Mouse (Mus musculus) myocyte (in vitro differentiated cells): ENCODE data around the gene Ankrd23. TPM values are rescaled to one million over a fixed set of nuclear protein-coding genes. Genes with fewer than 3 reads are reported as not detected.

ENCODE experiments used
- H3K27me3 ChIP-seq: one replicate; pipeline ENCODE4 v1.6.1; 2011; ENCODE audit not compliant: control insufficient read depth, insufficient read depth, insufficient read length
- H3K36me3 ChIP-seq: one replicate; pipeline ENCODE4 v1.6.1; 2011; ENCODE audit not compliant: control insufficient read depth, insufficient read depth
- H3K4me2 ChIP-seq: one replicate; pipeline ENCODE4 v1.6.1; 2011; ENCODE audit warnings: low read depth, control low read depth
- H3K4me3 ChIP-seq: one replicate; pipeline ENCODE4 v1.5.1; 2011; ENCODE audit warnings: mild to moderate bottlenecking, control low read depth, moderate library complexity
- H3K79me2 ChIP-seq: one replicate; pipeline ENCODE4 v1.6.1; 2011; ENCODE audit not compliant: control insufficient read depth, insufficient read depth
- H3ac ChIP-seq: one replicate; pipeline ENCODE4 v1.6.1; 2011; ENCODE audit not compliant: control insufficient read depth, insufficient read length
- CEBPB ChIP-seq: IDR thresholded peaks from 2 replicates; pipeline ENCODE4 v1.6.1; 2011; ENCODE audit warnings: mild to moderate bottlenecking, moderate library complexity; ENCODE audit not compliant: poor library complexity, insufficient read depth, severe bottlenecking
- E2F4 ChIP-seq: IDR thresholded peaks from one replicate; pipeline ENCODE4 v1.6.1; 2011; ENCODE audit warnings: mild to moderate bottlenecking, control low read depth, moderate library complexity; ENCODE audit not compliant: insufficient read depth
- MAX ChIP-seq: IDR thresholded peaks from one replicate; pipeline ENCODE4 v1.6.1; 2011; ENCODE audit warnings: low read depth, mild to moderate bottlenecking, control low read depth
- MYOD1 ChIP-seq, 3 experiments: IDR thresholded peaks; one replicate each; pipeline ENCODE4 v1.6.1; 2011; ENCODE audit warnings: control low read depth in 2 of 3, low read depth in 2 of 3, mild to moderate bottlenecking in 2 of 3, moderate library complexity in 1 of 3; ENCODE audit not compliant: insufficient read length in 2 of 3, control insufficient read depth in 1 of 3
- MYOG ChIP-seq, 3 experiments: IDR thresholded peaks; one replicate each; pipeline ENCODE4 v1.6.1; 2011; ENCODE audit warnings: control low read depth in 2 of 3, low read depth in 2 of 3, mild to moderate bottlenecking in 2 of 3; ENCODE audit not compliant: insufficient read length in 2 of 3, control insufficient read depth in 1 of 3, insufficient read depth in 1 of 3
- POLR2A ChIP-seq: IDR thresholded peaks from one replicate; pipeline ENCODE4 v1.6.1; 2011; ENCODE audit warnings: low read depth, mild to moderate bottlenecking, control low read depth, moderate library complexity; ENCODE audit not compliant: insufficient read length
- POLR2AphosphoS2 ChIP-seq: IDR thresholded peaks from one replicate; pipeline ENCODE4 v1.6.1; 2011; ENCODE audit warnings: low read depth, control low read depth; ENCODE audit not compliant: insufficient read length
- REST ChIP-seq: IDR thresholded peaks from one replicate; pipeline ENCODE4 v1.6.1; 2011; ENCODE audit warnings: mild to moderate bottlenecking, control low read depth, moderate library complexity; ENCODE audit not compliant: insufficient read depth, insufficient read length
- SRF ChIP-seq: IDR thresholded peaks from one replicate; pipeline ENCODE4 v1.6.1; 2011; ENCODE audit warnings: low read depth; ENCODE audit not compliant: control insufficient read depth, insufficient read length
- TCF12 ChIP-seq: IDR thresholded peaks from one replicate; pipeline ENCODE4 v1.6.1; 2011; ENCODE audit warnings: mild to moderate bottlenecking, control low read depth; ENCODE audit not compliant: poor library complexity, insufficient read depth, severe bottlenecking
- TCF3 ChIP-seq: IDR thresholded peaks from one replicate; pipeline ENCODE4 v1.6.1; 2011; ENCODE audit warnings: low read depth, control low read depth; ENCODE audit not compliant: insufficient read length
- USF1 ChIP-seq: IDR thresholded peaks from one replicate; pipeline ENCODE4 v1.6.1; 2011; ENCODE audit warnings: low read depth, mild to moderate bottlenecking, control low read depth, moderate library complexity
- polyA plus RNA-seq: library from polyadenylated mRNA; unstranded; fragments of >200 nt; fragmentation: generic; extraction: Trizol; gene quantifications from one replicate; pipeline ENCODE4 v1.2.1, GENCODE M21; 2012; ENCODE audit warnings: missing spikeins

The Ankrd23 gene
- polyA plus RNA-seq, 1 experiment, result 78.6 TPM

DNA sequence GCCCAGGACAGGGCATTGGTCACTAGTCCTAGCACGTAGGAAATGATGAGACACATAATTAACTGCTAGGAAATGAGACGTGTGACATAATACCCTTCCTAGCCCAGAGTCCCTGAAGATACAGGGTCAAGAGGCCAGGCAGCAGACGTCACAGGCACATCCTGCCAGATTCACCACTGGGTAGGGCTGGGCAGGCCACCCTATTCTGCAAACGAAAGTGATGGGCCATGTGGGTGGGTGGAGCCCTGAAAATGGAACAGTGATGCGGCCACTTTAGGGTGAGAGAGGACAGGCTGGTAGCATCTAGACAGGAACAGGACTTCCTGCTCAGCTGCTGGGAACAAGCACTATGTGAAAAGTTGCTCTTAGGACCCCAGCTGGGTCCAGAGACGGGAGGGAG, 34.9 kb upstream of the Ankrd23 start:
- no peaks in the 10 kb centered on the region for H3K79me2 ChIP-seq
- H3K4me3 ChIP-seq, result no peak overlapping the region
- H3K27me3 ChIP-seq, result no peaks in the 10 kb centered on the region
- TF ChIP-seq MYOD1 (IDR thresholded peaks at IDR 0.05; ENCODE audit: control insufficient read depth in 1 of 3, insufficient read length in 2 of 3, low read depth in 2 of 3), result no peak
- no peak for TF ChIP-seq CEBPB
- TF ChIP-seq MYOG (IDR thresholded peaks at IDR 0.05; ENCODE audit: control insufficient read depth in 1 of 3, insufficient read depth in 1 of 3, insufficient read length in 2 of 3, low read depth in 2 of 3), result peak in 1 of 3 experiments; percentile 25
- TF ChIP-seq TCF3, result no peak
- no peak for TF ChIP-seq E2F4
- TF ChIP-seq REST, result no peak
- no peak for TF ChIP-seq MAX
- TF ChIP-seq POLR2A, result no peak
- TF ChIP-seq POLR2AphosphoS2, result peak; percentile 25
- no peak for TF ChIP-seq USF1
- no peak for TF ChIP-seq SRF
- no peak for TF ChIP-seq TCF12
- peak overlapping the region; percentile 42 for H3K4me2 ChIP-seq
- H3ac ChIP-seq, result no peak overlapping the region
- H3K36me3 ChIP-seq, result no peaks in the 10 kb centered on the region

DNA sequence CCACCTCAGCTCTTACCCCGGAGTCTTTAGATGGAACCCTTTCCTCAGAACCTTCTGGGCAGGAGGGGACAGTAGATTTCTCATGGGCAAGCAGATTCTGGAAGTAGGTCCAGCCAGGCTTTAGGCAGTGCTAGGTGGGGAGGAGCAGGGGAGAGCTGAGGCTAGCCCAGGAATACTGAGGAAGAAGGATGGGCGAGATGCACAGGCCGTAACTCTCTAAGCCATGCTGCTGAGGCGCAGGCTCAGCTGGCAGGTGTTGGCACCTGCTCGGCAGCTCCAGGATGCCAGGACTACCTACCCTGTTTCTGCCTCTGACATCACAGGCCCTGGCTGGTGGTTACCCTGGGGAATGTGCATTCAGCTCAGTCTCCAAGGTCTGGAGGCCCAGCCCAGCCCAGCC, 33.6 kb upstream of the Ankrd23 start:
- no peak overlapping the region for H3ac ChIP-seq
- H3K79me2 ChIP-seq, result no peaks in the 10 kb centered on the region
- H3K4me2 ChIP-seq, result no peak overlapping the region
- no peaks in the 10 kb centered on the region for H3K36me3 ChIP-seq
- TF ChIP-seq MYOG (IDR thresholded peaks at IDR 0.05; ENCODE audit: control insufficient read depth in 1 of 3, insufficient read depth in 1 of 3, insufficient read length in 2 of 3, low read depth in 2 of 3) (peak in 1 of 3 experiments; percentile 20), MYOD1 (IDR thresholded peaks at IDR 0.05; ENCODE audit: control insufficient read depth in 1 of 3, insufficient read length in 2 of 3, low read depth in 2 of 3) (peak in 1 of 3 experiments; percentile 24), USF1 (no peak)
- no peak overlapping the region for H3K4me3 ChIP-seq
- no peaks in the 10 kb centered on the region for H3K27me3 ChIP-seq

DNA sequence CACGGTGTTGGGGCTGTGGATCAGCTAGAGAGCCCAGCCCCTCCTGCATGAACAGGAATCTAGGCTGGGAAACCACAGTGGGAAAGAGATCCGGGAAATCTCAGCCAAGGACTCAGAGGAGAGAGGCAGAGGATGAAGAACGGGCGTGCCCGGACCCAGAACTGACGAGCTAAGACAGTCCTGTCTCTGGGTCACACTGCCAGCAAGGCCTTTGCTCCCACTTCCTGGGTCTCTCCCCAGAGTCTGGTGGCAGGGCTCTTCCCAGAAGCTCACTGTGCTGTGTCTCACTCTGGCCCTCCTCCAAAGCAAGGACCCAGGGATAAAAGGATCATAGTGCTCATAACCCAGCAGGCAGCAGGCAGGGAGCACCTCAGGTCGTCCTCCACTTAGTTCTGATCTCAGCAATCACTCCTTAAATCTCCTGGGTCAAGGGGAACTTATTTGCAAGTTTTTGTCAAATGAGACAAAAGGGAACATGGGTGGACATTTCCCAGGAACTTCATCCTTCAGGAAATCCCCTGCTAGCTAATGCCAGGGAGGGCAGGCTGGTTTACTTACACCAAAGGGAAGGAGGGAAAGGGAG, 33.1 kb upstream of the Ankrd23 start:
- H3K36me3 ChIP-seq, result no peaks in the 10 kb centered on the region
- no peaks in the 10 kb centered on the region for H3K27me3 ChIP-seq
- peak overlapping the region; percentile 34 for H3K4me2 ChIP-seq
- TF ChIP-seq TCF12 (no peak), POLR2AphosphoS2 (peak; percentile 12), POLR2A (peak; percentile 29)
- H3ac ChIP-seq, result no peak overlapping the region
- H3K4me3 ChIP-seq, result no peak overlapping the region
- H3K79me2 ChIP-seq, result no peaks in the 10 kb centered on the region

DNA sequence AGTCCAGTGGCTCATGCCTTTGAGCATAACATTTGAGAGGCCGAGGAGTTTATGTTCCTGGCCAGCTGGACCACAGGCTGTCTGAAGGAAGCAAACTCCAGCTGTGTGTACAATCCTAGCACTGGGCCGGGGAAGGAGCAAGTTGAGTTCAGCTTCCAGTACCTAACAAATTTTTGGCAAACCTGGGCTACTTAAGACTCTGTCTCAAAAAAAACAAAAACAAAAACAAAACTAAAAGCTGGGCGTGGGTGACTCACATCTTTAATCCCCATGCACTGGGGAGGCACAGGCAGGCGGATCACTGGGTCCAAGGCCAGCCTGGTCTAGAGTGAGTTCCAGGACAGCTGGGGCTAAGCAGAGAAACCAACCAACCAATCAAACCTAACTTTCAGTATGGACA, 32.1 kb upstream of the Ankrd23 start:
- Histone ChIP-seq H3K79me2 (no peaks in the 10 kb centered on the region), H3K27me3 (no peaks in the 10 kb centered on the region), H3K36me3 (no peaks in the 10 kb centered on the region), H3K4me2 (peak overlapping the region; percentile 22), H3ac (no peak overlapping the region), H3K4me3 (no peak overlapping the region)
- TF ChIP-seq SRF (no peak), REST (no peak), MAX (no peak), MYOG (IDR thresholded peaks at IDR 0.05; ENCODE audit: control insufficient read depth in 1 of 3, insufficient read depth in 1 of 3, insufficient read length in 2 of 3, low read depth in 2 of 3) (no peak), E2F4 (no peak), MYOD1 (IDR thresholded peaks at IDR 0.05; ENCODE audit: control insufficient read depth in 1 of 3, insufficient read length in 2 of 3, low read depth in 2 of 3) (peak in 1 of 3 experiments; percentile 5)

DNA sequence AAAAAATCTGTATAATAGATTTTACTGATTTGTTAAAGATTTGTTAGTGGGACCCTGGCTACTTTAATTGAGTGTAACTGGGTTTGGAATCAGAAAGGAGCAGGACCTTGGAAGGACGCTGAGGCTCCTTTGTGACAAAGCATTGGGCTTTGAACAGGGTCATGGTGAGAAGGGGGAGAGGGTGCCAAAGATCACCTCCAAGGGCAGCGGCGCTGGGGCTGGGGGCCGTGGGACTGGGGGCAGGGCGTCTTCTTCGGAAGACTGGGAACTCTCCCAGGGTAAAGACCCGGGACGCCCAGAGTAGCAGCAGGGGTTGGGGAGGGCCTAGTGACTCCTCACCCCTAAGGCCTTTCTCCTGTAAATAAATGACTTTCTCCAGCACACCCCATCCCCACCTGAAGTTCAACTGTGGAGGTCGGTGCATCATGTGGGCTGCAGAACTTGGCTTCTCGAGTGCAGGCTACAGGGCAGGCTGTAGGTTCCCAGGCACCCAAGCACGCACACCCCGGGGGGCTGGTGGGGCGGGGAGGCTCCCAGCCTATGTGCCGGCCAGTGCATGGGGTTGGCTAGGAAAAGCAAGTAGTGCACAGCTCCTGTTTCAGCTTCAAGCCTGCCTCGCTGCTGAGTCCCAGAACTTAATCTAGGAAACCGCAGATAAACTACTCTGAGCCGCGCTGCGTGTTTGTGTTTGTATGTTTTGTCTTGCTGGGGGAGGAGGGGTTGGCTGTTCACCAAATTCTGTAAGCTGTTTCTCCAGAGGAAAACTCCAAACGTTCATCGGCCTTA, 31.3 kb upstream of the Ankrd23 start:
- Histone ChIP-seq H3K36me3 (no peaks in the 10 kb centered on the region), H3K4me3 (no peak overlapping the region), H3K79me2 (no peaks in the 10 kb centered on the region), H3K27me3 (no peaks in the 10 kb centered on the region), H3ac (no peak overlapping the region), H3K4me2 (peak overlapping the region; percentile 22)
- TF ChIP-seq MYOD1 (IDR thresholded peaks at IDR 0.05; ENCODE audit: control insufficient read depth in 1 of 3, insufficient read length in 2 of 3, low read depth in 2 of 3), result no peak
- no peak for TF ChIP-seq CEBPB
- no peak for TF ChIP-seq POLR2AphosphoS2
- TF ChIP-seq MYOG (IDR thresholded peaks at IDR 0.05; ENCODE audit: control insufficient read depth in 1 of 3, insufficient read depth in 1 of 3, insufficient read length in 2 of 3, low read depth in 2 of 3), result no peak
- TF ChIP-seq SRF, result no peak
- no peak for TF ChIP-seq MAX
- no peak for TF ChIP-seq TCF3
- TF ChIP-seq USF1, result no peak
- TF ChIP-seq REST, result no peak
- TF ChIP-seq TCF12, result no peak
- TF ChIP-seq POLR2A, result no peak
- no peak for TF ChIP-seq E2F4
